Mouse (Mus musculus): ENCODE data around the gene Gnat2.
A peak's percentile ranks its signal among the peaks of the same experiment; 100 is the strongest.

Gene Gnat2

GRCm38 (mm10) chr3:108123242-108123641 lies 30.7 kb downstream of the Gnat2 start:
- no peak for DNase-seq

GRCm38 (mm10) chr3:108124131-108124530 lies 31.5 kb downstream of the Gnat2 start:
- DNase-seq: no peak

DNA sequence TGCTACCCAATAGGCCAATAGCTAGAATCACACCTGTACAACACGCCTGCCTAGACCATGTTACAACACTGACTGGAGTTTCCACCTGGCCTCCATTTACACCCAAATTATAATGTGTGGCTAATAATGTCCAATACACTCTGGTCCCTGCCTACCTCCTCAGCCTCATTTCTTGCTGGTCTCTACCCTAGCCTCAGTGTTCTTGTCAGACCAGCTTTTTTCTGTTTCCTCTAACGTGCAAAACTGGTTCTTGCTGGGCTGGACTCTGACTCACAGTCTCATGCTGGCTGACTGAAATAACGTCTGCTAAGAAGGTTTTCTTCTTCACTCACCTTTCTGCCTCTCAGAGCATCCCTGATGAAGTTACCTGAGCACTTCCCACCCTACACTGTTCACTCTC lies 33.7 kb downstream of the Gnat2 start:
- no peak for DNase-seq

- no peak for DNase-seq
Observed at GRCm38 (mm10) chr3:108128520-108128919, 35.9 kb downstream of the Gnat2 start.

- DNase-seq: no peak
Observed at GRCm38 (mm10) chr3:108129367-108129766, 36.8 kb downstream of the Gnat2 start.

- DNase-seq: no peak
Observed at GRCm38 (mm10) chr3:108129804-108130203, 37.2 kb downstream of the Gnat2 start.

GRCm38 (mm10) chr3:108131216-108131615 lies 38.6 kb downstream of the Gnat2 start:
- no peak for DNase-seq

GRCm38 (mm10) chr3:108131821-108132220 lies 39.2 kb downstream of the Gnat2 start:
- no peak for DNase-seq

DNA sequence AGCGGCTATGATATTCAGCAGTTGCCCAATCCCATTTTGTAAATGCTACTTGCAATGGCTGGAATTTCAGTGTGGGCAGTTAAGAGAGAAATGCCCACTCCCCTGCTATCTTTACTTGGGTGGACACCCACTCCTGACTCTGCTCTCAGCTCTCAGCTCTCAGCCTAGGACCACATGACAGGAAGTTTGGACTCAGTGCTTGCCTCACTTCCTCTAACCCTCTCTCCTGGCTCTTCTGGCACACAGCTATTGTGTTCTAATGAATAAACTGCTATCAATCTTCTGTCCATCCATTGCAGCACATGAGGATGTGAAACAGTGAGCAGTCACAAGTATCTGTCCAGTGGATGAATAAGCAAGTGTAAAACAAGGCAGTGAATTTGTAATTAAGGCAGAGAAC lies 39.9 kb downstream of the Gnat2 start:
- no peak for DNase-seq

- no peak for DNase-seq
Observed at GRCm38 (mm10) chr3:108134701-108135100, 42.1 kb downstream of the Gnat2 start.

DNA sequence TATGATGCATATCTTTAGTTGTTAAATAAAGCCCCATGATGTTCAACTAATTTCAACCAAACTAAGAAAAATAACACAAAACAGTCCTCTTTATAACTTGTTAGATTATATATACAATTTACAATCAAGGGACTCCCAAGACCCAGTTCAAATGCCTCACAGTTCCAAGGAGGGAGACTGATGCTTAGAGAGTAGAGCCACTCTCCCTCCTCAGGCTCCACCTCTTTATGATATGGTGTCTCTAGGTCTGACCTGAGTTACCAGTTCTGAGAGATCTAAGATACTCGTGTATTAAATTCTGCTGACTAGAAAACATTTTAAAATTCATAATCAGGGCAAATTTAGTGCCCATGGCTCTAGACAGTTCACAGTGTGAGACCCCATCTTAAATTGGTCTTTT lies 46.5 kb downstream of the Gnat2 start:
- DNase-seq: no peak

DNA sequence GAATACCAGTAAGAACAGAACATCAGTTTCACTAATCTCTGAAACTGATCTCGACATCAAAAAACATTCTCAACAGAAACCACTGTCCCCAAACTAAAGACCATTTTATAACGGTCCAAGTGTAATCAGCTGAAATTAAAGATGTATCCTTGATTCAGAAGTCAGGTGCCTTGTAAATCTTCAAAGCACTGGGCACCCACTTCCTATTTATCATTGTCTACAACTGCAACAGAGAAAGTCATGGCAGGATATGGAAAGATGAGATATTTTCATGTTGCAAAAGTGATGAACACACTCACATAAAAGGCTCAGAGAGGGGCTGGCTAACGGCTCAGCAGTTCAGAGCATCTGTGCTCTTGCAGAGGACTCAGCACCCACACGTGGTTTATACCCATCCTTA lies 48.2 kb downstream of the Gnat2 start:
- no peak for DNase-seq

- DNase-seq: peak; percentile 92
Observed at GRCm38 (mm10) chr3:108145534-108146445, 53.2 kb downstream of the Gnat2 start, which contains the start of gene Gnai3. TSS of gene Gnai3 (minus strand) at chr3:108146146.

DNA sequence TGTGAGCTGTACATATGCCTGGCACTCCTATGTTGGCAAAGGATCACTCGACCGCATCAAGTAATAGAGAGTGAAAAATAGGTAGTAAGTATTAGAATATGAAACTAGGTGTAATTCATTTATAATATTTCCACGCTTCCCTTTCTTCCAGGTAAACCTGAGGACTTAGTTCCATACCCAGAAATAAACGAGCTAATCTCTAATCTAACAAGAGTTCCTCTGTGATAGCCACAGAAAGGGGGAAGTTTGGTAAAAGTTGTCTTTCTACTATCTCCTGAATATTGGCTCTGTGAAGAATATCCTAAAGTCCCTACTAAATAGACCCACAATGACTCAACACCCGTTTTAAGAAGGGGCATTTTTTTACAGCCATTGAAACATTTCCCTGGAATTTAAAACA lies 54.1 kb downstream of the Gnat2 start:
- DNase-seq: no peak

DNA sequence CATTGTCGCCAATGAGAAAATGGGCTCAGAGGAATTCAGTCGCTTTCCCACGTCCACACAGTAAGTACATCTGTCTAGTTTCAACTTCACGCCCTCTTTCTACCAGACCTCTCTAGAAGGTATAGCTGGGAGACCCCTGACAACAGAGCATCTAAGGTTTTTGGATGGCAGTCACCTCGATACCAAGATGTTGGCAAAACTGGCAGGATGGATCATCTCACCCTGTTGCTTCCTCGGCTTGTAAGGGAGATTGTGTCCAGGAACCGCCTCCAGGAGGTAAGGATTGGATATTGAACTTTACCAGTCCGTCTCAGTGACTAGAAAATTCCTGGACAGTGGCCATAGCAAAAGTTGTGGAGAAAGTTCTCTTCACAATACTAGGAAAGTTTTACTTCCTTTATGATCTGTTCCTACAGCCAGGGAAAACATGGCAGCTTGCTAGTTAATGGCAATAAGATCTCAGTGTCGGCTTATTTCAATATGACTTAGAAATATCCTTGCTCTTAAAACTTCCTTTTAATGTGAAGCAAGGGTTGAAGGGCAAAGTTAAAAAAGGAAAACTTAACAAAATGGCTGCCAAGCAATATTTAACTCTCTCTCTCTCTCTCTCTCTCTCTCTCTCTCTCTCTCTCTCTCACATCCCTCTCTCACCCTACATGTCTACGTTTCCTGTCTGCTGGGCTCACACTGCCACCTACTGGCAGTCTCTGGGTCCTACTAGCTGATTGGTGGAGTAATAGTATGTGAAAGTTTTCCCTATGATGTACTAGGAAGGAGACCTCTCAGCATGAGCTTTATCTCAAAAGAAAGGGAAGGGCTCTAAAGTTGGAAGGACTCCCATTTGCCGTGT lies 55.0 kb downstream of the Gnat2 start:
- peak; percentile 91 for DNase-seq
